Mouse (Mus musculus) kidney, postnatal 36 days (tissue): Measurements from ENCODE around the gene Prkci.
A peak's percentile ranks its signal among the peaks of the same experiment; 100 is the strongest.

Source experiments
- DNase-seq, 2 experiments: peaks; one replicate each; pipeline ENCODE4 v3.0.0; 2021 to 2022; ENCODE audit warnings: mixed read lengths in 2 of 2

Prkci gene

DNA sequence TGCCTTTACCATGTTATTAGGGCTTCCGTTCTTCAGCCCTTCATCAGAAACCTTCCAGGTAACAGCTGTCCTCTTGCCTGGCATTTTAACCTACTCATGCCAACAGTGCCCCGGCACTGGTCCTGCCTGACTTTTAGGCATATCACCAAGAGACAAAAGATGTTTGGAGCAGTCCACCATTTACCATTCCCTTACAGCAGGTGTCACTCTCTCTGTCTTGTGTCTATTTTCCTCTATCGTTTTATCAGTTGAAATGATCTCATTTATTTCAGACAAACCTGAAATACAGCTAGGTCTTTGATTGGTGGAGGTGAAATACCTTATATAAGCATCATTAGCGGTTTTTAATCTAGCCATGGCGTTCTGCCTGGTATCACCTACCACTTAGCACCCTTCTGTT lies 53.5 kb downstream of the Prkci start:
- DNase-seq = no peak

DNA sequence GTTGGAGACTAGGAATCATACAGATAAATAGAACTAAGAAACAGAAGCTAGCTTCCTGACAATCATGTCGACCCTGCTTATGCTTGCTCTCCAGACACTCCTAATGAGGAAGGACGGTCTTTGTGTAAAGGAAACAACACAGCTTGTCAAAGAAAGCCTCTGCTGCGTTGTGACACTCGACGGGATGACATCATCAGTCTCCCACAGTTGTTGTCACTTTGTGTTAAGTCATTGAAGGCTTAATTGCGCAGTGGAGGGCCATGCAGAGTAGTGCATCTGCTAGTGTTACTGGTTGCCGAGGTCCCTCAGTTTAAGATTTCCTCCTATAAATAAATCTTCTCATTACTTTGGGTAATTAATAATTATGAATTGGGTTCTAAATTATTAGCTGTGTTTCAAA lies 54.8 kb downstream of the Prkci start:
- no peak for DNase-seq

DNA sequence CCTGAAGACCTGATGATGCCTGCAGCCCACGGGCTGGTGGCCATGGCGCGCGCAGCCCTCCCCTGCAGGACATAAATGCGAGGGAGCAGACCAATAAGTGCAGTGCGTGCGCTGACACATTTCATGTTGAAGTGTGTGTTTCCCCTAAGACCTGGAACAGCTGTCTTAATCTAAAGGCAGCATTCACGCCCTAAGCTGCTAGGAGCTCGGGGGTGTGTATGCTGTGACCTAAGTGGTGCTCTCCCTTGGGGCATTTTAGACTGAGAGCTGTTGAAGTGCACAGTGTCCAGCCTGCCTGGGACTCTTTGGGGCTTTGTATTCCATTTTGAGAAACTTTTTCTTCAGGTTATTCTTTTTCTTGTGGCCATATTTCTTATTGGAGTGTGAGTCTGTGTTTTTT lies 56.2 kb downstream of the Prkci start:
- DNase-seq = no peak

DNA sequence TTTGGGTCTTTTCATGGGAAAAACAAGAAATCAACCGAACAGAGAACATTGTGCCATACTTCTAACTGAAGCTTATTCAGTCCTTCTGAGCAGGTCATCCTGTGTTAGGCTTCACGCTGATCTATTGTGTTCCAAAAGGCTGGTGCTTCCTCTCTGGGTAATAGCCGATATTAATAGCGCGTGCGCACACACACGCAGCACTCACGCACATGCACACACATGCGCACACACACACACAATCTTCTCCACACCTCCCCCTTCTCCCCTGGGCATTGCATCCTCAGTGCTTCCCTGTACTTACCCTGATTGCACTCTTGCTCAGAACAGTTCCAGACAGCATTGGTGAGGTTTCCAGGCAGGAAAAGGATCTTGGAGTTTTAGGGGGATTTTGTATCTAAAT lies 57.6 kb downstream of the Prkci start:
- no peak for DNase-seq

DNA sequence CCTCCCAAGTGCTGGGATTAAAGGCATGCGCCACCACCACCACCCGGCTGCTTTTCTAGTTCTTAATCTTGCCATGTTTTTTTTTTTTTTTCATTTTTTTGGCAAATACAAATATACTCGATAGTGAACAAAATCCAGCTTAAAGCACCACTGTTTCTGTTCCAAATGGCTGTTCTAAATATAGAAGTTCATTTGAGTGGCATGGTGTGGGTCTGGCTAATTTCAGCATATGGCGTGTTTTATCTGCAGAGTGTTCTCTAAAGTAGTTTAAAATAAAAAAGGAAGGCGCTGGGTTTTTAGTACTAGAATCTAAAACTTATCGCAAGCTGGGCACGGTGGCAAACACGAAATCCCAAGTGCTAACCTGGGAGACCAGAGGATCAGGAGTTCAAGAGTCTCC lies 59.3 kb downstream of the Prkci start:
- DNase-seq = no peak

DNA sequence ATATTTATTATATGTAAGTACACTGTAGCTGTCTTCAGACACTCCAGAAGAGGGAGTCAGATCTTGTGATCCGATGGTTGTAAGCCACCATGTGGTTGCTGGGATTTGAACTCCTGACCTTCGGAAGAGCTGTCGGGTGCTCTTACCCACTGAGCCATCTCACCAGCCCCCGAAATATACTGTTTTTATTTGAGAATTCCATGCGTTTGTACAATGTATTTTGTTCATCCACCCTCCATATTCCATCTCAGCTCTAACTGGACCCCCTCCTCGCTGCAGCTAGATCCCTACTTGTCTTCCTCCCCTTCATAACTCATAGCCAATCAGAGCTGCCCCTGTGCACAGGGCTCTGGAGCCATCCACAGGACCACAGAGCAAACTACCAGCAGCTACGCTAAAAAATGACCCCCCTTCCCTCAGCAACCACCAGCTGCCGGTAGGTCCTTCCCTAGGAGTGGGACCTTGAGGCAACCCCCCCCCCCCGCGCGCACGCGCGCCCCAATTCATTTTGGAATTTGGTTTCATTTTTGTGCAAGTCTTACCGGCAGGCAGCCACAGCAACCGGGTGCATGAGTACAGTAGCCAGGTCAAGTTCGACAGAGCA lies 60.6 kb downstream of the Prkci start:
- peak; percentile 35 to 43 for DNase-seq

DNA sequence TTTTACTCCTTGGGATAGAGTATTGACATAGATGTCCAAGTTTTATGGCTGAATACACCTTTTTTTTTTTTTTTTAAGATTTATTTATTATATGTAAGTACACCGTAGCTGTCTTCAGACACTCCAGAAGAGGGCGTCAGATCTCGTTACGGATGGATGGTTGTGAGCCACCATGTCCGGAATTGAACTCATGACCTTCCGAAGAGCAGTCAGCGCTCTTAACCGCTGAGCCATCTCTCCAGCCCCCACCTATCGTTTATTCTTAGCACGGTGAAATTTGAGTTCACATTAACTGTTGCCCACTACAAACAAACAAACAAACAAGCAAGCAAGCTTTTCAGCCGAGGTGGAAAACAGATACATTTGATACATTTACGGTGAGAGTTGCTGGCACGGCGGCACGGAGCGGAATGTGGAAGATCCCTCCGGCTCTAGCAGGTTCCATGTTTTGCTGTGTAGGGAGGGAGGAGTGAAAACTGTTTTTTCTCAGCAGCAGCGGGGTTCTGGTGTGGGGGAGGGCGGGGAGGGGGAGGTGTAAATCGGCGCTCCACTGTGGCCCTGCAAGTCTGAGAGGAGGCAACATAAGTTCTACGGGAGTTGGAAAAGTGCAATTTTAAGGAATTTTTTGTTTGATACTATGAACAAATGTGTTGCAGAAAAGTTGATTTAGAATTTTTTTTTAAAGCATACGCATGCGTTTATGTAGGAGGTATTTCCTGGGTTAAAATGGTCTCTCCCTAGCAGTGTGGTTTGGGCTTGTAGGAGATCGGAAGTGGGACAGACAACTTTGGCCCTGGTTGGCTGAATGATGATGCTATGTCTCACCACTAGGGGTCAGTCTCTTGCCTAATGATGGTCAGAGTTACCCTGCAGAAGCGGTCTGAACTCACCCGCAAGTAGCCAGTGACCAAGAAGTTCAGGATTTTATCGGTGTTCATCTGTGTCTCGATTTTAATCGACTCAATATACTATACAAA lies 61.4 kb downstream of the Prkci start:
- peak; percentile 77 to 91 for DNase-seq

DNA sequence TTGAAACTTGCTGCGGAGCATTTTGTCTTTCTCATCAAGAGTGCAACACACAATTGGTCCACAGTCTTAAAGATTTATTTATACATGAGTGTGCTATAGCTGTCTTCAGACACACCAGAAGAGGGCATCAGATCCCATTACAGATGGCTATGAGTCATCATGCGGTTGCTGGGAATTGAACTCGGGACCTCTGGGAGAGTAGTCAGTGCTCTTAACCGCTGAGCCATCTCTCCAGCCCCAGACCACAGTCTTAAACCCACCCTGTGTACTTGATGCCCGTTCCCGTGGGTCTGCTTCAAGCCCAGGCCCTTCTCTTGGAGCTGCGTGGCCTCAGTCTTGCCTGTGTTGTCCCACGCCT lies 65.2 kb downstream of the Prkci start:
- DNase-seq = no peak

DNA sequence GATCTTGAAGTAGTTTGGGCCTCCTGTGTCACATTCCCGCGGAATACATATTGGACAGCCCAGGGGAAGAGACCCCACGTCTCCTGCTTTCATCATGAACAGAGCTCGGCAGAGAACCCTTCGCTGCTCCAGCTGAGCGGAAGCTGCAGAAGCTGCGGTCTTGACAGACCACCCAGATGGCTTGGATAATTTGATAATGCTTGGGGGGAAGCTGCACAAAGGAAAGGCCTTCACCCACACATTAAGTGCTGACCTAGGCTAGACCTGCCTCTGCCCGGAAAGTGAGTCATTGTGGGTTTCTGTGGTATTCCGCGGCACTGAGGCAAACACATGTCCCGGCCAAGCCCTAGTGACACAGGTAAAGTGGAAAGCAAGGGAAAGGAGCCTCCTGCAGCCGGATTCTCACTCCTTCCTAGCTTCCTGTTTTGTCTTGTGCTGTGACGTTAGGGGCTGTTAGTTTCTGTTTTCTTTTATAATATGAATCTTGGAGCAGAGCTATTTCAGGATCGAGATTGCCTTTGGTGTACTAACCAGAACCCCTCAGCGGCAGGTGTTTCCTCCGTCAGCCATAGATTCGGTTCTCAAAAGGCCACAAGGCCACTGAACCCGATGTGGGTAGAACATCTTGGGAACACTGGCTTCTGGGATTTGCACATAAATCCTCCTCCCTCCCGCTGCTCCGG lies 65.7 kb downstream of the Prkci start:
- DNase-seq = no peak

DNA sequence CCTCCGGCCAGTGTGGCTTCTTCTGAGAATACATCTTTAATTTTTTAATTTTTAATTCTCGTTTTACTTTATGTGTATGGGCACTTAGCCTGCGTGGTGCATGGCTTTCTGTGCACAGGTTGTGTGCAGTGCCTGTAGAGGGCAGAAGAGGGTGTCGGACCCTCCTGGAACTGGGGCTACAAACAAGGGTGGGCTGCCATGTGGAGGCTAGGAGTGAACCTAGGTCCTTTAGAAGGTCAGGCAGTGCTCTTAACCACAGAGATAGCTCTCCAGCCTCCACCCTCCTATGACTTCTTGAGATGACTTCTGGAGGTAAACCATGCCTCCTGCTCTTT lies 66.2 kb downstream of the Prkci start:
- peak in 1 of 2 experiments; percentile 29 for DNase-seq

DNA sequence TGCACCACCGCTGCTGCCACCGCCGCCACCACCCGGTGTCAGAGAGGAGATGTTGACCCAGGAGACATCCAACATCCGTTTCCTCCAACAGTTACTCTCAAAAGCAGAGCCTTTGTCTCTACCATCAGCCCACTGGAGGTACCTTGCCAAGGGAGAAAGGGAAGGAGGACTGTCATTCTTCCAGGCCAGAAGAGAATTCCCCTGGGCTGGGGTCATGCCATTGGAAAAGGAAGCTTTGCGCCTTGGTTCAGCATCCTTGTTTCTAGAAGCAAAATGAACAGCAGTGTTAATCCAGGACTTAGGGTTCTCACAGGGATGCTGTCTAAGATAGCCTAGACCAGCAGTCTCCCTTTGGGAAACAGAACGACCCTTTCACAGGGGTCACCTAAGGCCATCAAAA lies 66.8 kb downstream of the Prkci start:
- DNase-seq = no peak

DNA sequence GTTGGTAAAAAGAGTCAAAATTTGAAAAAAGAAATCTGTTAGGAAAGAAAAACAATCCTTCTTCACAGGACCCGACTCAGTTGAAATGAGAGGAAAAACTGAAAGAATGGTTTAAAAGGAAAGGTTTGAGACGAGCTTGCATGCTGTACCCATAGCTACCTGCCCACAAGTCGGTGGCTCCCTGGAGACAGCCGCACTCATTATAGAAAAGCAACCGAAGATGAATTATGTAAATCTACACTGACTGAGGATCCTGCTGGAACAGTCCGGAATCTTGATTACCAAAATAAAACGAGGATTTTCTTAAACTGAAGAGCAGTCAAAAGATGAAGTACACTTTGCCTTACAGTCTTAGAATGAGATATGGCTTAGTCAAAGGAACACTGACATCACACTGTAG lies 72.9 kb downstream of the Prkci start:
- no peak for DNase-seq

DNA sequence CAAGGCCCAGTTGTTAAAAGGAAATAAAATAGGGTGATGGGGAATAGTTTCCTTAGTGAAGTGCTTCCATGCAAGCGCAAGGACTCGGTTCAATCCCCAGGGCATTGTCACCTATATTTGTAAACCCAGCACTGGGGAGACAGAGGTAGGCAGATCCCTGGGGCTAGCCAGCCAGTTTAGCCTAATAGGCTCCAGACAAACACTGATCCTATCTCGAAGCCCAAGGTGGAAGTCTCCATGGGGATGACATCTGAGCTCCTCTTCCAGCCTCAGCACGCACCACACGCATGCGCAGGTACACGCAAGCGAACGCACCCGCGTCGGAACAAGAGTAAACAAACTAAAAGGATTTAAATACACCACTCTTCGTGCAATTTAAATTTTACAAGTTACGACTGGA lies 76.3 kb downstream of the Prkci start:
- no peak for DNase-seq

DNA sequence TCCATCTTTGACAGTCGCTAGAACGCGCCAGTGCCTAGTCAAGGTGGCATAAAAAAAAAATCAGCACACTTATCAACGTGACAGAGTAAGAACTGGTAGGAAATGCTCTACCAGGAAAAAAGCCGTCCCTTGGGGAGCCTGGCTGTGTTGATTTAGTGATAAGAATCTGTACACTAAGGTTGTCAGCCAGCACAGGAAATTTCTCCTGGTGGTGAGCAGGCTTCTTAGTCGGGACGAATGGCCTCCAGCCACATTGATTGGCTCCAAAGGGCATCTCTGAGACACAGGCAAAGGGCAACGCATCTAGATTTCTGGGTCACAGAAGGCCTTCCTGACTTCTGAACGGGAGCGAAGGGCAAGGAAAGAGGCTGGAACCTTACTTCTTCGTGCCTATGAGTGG lies 80.3 kb downstream of the Prkci start:
- peak; percentile 71 to 77 for DNase-seq

DNA sequence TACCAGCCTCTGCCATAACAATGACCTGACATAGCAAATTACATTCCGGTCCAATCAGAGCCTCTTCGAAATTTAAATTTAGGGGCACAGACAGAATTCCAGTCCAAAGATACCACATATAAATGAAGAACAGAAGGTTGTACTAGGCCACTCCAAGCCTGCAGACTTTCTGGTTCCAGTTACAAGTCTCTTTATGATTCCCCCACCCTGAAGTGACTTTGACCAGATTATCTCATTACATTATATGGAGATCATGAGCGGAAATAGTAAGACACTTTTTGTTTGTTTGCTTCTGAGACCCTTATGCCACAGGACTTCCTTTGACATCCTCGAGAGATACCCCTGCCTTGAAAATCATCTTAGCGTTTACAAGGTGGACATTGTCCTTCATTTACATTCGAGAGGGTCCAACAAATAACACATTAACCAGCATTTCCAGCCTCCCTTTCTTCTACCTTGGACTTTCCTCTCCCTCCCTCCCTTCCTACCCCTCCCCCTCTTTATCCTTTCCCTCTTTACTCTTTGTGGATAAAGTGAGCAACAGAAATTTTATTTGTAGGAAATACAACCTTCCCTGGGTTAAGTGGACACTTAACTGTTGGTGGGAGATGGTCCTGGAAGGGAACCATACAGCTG lies 81.6 kb downstream of the Prkci start:
- DNase-seq = peak in 1 of 2 experiments; percentile 62

DNA sequence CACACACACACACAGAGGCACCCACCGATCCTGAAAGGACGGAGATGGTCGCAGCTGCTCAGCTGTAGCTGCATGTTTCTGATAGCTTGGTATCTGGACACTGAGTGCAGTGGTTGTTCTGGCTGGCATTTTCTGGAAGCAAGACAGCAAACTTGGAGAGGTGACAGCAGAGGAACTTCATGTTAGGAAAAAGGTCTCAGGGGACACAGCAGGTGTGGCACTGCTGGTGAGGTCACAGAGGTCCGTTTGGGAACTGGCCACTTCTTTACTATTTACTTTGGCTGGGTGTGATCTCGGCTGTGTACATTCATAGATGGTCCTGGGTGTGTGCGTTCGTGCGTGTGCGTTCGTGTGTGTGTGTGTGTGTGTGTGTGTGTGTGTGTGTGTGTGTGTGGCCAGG lies 83.9 kb downstream of the Prkci start:
- peak in 1 of 2 experiments; percentile 21 for DNase-seq

DNA sequence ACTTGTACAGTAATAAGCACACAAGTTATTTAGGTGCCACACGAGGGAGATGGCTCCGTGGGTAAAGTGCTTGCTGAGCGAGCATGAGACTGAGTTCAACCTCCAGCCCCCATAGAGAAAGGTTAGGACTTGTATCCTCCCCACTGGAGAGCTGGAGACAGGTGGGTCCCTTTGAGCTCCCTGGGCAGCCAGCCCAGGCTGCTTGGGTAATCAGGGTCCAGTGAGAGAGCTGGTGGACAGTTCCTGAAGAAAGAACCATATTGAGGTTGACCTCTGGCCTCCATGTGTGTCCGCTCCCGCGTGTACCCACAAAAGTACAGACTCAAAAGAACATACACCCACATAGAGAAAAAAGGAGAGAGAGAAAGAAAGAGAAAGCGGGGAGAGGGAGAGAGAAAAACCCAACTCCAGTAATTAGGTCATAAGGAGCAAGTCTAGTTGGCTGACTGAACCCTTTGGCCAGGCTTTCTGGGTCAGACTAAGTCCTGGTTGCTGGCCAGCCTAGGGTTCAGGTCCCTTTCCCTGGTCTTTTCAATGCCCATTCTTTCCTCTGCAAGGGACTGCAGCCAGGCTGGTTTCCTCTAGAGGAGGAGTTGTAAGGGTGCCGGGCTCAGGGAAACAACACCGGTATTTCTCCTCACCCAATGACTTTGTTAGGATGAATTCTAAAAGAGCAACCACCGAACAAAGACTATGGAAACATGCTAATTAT lies 85.4 kb downstream of the Prkci start:
- peak; percentile 66 to 67 for DNase-seq

DNA sequence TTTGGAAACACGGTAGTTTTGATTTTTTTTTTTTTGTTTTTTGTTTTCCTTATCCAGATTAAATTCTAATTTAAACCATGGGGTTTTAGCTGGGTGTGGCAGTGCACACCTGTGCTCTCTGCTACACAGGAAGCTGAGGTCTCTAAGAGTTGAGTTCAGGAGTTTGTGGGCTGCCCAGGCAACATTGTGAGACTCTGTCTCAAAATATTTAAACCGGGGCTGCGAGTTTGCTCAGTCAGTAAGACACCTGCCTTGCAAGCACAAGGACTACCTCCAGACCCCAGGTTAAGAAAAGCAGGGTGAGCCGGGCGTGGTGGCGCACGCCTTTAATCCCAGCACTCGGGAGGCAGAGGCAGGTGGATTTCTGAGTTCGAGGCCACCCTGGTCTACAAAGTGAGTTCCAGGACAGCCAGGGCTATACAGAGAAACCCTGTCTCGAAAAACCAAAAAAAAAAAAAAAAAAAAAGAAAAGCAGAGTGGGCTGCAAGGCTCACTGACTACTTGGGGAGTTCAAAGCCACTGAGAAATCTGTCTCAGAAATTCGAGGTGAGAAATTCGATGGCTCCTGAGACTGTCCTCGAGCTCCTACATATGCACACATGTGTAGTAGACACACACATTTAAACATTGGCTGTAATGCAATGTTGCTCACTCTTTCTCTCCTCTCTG lies 87.4 kb downstream of the Prkci start:
- no peak for DNase-seq

DNA sequence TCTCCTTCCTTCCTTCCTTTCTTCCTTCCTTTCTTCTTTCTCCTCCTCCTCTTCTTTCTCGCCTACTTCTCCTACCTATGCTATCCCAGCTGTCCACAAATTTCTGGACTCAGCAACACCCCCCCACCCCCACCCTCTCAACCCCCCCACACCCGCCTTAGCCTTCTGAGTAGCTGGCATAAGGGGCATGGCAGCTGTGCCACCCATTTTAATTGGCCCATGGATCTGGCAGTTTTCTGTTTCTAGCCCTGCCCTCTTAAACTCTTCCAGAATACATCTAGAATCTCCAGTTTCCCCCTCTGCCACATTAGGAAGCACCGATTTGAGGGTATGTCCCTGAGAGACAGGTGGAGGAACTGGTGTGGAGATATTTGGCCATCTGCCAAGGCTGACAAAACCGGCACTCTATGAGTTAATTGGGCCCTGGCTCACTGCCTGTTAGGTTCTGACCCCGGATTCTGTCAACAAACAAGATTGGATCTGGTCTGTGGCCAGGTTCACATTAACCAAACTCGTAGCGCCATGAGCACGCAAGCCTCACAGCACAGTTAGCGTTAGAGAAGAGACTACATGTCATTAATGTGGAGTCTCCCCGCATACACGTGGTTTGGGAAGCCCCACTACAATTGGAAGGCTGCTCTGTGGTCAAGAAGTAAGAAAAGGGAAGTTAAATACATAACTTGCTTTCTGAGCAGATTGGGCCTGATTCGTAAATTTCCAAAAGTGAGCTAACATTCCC lies 88.1 kb downstream of the Prkci start:
- peak; percentile 81 to 82 for DNase-seq

DNA sequence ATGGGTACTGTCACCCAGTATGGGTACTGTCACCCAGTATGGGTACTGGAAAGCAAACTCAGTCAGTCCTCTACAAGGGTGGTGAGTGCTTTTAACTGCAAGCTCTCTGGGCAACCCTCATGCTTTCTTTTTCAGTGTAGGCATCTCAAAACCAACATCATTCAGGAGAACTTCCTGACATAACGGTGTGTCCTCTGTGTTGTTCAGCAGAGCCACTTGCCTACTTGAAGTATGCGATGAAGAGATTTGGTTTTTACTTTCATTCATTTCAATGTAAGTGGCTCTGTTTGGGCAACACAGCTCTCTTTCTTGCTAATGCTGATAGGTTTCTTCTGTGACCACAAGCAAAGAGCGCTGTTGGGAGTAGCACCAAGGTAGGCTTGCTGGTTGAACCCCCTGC lies 89.5 kb downstream of the Prkci start:
- DNase-seq = no peak
